Mouse (Mus musculus): ENCODE measurements at regions not wholly inside any gene's neighbourhood (a gene's known extent, or its start where the extent isn't known, plus 50 kb on each side); places are given as distances from the start of the nearest gene placed in this dataset.

DNA sequence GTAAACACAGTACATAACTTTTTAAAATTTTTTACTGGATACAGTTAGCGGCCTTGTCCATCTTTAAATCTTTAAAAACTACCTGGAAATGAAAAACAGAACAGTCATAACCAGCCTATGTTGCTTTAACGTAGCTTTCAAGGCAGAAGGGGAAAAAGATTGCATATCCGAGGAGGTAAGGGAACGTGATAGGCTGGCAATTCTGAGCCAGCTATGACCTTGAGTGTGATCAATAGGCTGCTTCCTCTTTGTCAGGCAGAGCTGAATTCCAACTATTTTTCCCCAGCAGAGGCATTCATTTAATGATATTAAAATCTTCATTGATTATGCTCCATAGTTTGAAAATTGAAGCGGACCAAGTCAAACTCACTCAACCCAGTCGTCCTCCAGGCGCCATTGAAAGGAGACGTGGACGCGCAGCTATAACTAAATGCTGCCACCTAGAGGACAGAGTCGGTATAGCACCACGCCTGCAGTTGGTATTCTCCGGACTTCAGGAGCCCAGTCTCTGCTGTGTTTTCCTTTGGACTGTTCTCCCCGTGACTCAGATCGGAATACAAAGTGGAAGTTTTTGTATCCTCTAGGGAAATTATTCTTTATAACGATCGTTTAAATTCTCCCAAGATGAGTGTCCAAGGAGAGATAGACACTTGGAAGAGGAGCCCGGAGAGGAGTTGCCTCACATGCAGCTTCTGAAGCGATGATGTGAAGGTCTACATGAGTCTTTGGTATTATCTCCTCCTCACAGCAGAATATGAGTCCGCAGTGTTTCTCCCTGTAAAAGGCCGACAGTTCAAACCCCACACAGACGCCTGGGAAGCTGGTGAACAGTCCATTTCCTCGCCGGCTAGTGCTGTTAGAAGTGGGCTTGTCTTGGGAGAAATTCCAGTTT is 858.2 kb upstream of the Car8 start:
- TF ChIP-seq POLR2A (IDR thresholded peaks at IDR 0.05; ENCODE audit: insufficient read depth, low read depth, low read length): no peak
- no peak for TF ChIP-seq CTCF (IDR thresholded peaks at IDR 0.05)
